Mouse (Mus musculus) myocyte (in vitro differentiated cells): ENCODE measurements around the gene Pla2g2d.

Source experiments
- CEBPB ChIP-seq: IDR thresholded peaks from 2 replicates; pipeline ENCODE4 v1.6.1; 2011; ENCODE audit warnings: mild to moderate bottlenecking, moderate library complexity; ENCODE audit not compliant: poor library complexity, insufficient read depth, severe bottlenecking
- E2F4 ChIP-seq: IDR thresholded peaks from one replicate; pipeline ENCODE4 v1.6.1; 2011; ENCODE audit warnings: mild to moderate bottlenecking, control low read depth, moderate library complexity; ENCODE audit not compliant: insufficient read depth
- MAX ChIP-seq: IDR thresholded peaks from one replicate; pipeline ENCODE4 v1.6.1; 2011; ENCODE audit warnings: low read depth, mild to moderate bottlenecking, control low read depth
- MYOD1 ChIP-seq, 3 experiments: IDR thresholded peaks; one replicate each; pipeline ENCODE4 v1.6.1; 2011; ENCODE audit warnings: control low read depth in 2 of 3, low read depth in 2 of 3, mild to moderate bottlenecking in 2 of 3, moderate library complexity in 1 of 3; ENCODE audit not compliant: insufficient read length in 2 of 3, control insufficient read depth in 1 of 3
- MYOG ChIP-seq, 3 experiments: IDR thresholded peaks; one replicate each; pipeline ENCODE4 v1.6.1; 2011; ENCODE audit warnings: control low read depth in 2 of 3, low read depth in 2 of 3, mild to moderate bottlenecking in 2 of 3; ENCODE audit not compliant: insufficient read length in 2 of 3, control insufficient read depth in 1 of 3, insufficient read depth in 1 of 3
- POLR2A ChIP-seq: IDR thresholded peaks from one replicate; pipeline ENCODE4 v1.6.1; 2011; ENCODE audit warnings: low read depth, mild to moderate bottlenecking, control low read depth, moderate library complexity; ENCODE audit not compliant: insufficient read length
- POLR2AphosphoS2 ChIP-seq: IDR thresholded peaks from one replicate; pipeline ENCODE4 v1.6.1; 2011; ENCODE audit warnings: low read depth, control low read depth; ENCODE audit not compliant: insufficient read length
- REST ChIP-seq: IDR thresholded peaks from one replicate; pipeline ENCODE4 v1.6.1; 2011; ENCODE audit warnings: mild to moderate bottlenecking, control low read depth, moderate library complexity; ENCODE audit not compliant: insufficient read depth, insufficient read length
- SRF ChIP-seq: IDR thresholded peaks from one replicate; pipeline ENCODE4 v1.6.1; 2011; ENCODE audit warnings: low read depth; ENCODE audit not compliant: control insufficient read depth, insufficient read length
- TCF12 ChIP-seq: IDR thresholded peaks from one replicate; pipeline ENCODE4 v1.6.1; 2011; ENCODE audit warnings: mild to moderate bottlenecking, control low read depth; ENCODE audit not compliant: poor library complexity, insufficient read depth, severe bottlenecking
- TCF3 ChIP-seq: IDR thresholded peaks from one replicate; pipeline ENCODE4 v1.6.1; 2011; ENCODE audit warnings: low read depth, control low read depth; ENCODE audit not compliant: insufficient read length
- USF1 ChIP-seq: IDR thresholded peaks from one replicate; pipeline ENCODE4 v1.6.1; 2011; ENCODE audit warnings: low read depth, mild to moderate bottlenecking, control low read depth, moderate library complexity

- TF ChIP-seq USF1: no peak
- no peak for TF ChIP-seq CEBPB
- no peak for TF ChIP-seq MYOG (IDR thresholded peaks at IDR 0.05; ENCODE audit: control insufficient read depth in 1 of 3, insufficient read depth in 1 of 3, insufficient read length in 2 of 3, low read depth in 2 of 3)
- TF ChIP-seq MYOD1 (IDR thresholded peaks at IDR 0.05; ENCODE audit: control insufficient read depth in 1 of 3, insufficient read length in 2 of 3, low read depth in 2 of 3): no peak
- TF ChIP-seq POLR2A: no peak
- TF ChIP-seq TCF12: no peak
- TF ChIP-seq REST: no peak
- TF ChIP-seq POLR2AphosphoS2: no peak
- TF ChIP-seq E2F4: no peak
- TF ChIP-seq MAX: no peak
- no peak for TF ChIP-seq SRF
- no peak for TF ChIP-seq TCF3
These were observed 50.4 kb downstream of the Pla2g2d start for GRCm38 (mm10) chr4:138825751-138826567.
